Mouse (Mus musculus): ENCODE measurements around the gene Fkbp15.
A peak's percentile ranks its signal among the peaks of the same experiment; 100 is the strongest.

DNA sequence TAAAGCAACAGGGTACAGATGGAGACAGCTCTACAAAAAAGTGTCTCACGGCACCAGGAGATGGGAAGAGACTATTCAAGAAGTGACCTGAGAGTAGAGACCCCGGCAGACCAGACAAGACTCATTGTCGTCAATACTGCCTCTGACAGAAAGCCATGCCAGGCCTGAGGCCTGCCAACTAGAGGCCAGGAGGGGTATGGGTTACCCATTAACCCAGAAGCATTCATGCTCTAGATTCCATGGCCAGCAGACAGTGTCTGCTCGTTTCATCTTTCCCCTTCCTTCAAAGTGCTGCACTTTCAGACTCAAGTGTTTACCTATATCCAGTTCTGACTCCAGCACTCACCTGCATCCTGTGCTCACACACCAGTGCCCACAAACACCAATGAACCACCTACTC, 82.3 kb downstream of the Fkbp15 start:
- no peak for TF ChIP-seq POLR2A (IDR thresholded peaks at IDR 0.05; ENCODE audit: low read depth, low read length)
- TF ChIP-seq CTCF (conservative IDR thresholded peaks at IDR 0.05; ENCODE audit: insufficient read depth, insufficient read length, low read depth, low read length): peak; percentile 29

Measured in kidney, adult 2 months (tissue).